Mouse (Mus musculus): ENCODE data around the gene Capzb. TPM values are rescaled to one million over a fixed set of nuclear protein-coding genes. Genes with fewer than 3 reads are reported as not detected.
A peak's percentile ranks its signal among the peaks of the same experiment; 100 is the strongest.

The Capzb gene
- polyA plus RNA-seq, 1 experiment from 2014 or later: 425 TPM

GRCm38 (mm10) chr4:139166244-139166643 lies 26.5 kb upstream of the Capzb start:
- Histone ChIP-seq H3K27me3 (replicated peaks) (no peaks in the 10 kb centered on the region), H3K27ac (no peak overlapping the region), H3K36me3 (no peaks in the 10 kb centered on the region), H3K4me1 (replicated peaks) (0 out of 2 replicates have a peak, but pooled peaks cover 6% of the 10 kb centered on the region), H3K4me2 (replicated peaks) (no peak overlapping the region), H3K9ac (no peak overlapping the region), H3K4me3 (replicated peaks) (no peak overlapping the region), H3K9me3 (no peaks in the 10 kb centered on the region)
- ATAC-seq: no peak
- 79% methylated on average over 8 of the region's 8 CpGs for WGBS

- WGBS: 61% methylated on average over 8 of the region's 8 CpGs
- Histone ChIP-seq H3K27ac (no peak overlapping the region), H3K27me3 (replicated peaks) (no peaks in the 10 kb centered on the region), H3K36me3 (no peaks in the 10 kb centered on the region), H3K4me3 (replicated peaks) (no peak overlapping the region), H3K4me2 (replicated peaks) (no peak overlapping the region), H3K9ac (no peak overlapping the region), H3K9me3 (no peaks in the 10 kb centered on the region), H3K4me1 (replicated peaks) (0 out of 2 replicates have a peak, but pooled peaks cover 6% of the 10 kb centered on the region)
- no peak for ATAC-seq
Observed at GRCm38 (mm10) chr4:139167107-139167506, 25.6 kb upstream of the Capzb start.

- no peak overlapping the region for H3K4me2 ChIP-seq (replicated peaks)
- 0 out of 2 replicates have a peak, but pooled peaks have one; percentile 36 for ATAC-seq
- no peaks in the 10 kb centered on the region for H3K27me3 ChIP-seq (replicated peaks)
- H3K36me3 ChIP-seq: no peaks in the 10 kb centered on the region
- H3K27ac ChIP-seq: no peak overlapping the region
- H3K4me3 ChIP-seq (replicated peaks): no peak overlapping the region
- H3K9ac ChIP-seq: no peak overlapping the region
- H3K9me3 ChIP-seq: no peaks in the 10 kb centered on the region
- H3K4me1 ChIP-seq (replicated peaks): 0 out of 2 replicates have a peak, but pooled peaks cover 6% of the 10 kb centered on the region
- 73% methylated on average over 15 of the region's 15 CpGs for WGBS
Observed at GRCm38 (mm10) chr4:139168985-139169747, 23.5 kb upstream of the Capzb start.

GRCm38 (mm10) chr4:139169748-139170279 lies 22.9 kb upstream of the Capzb start:
- 85% methylated on average over 12 of the region's 12 CpGs for WGBS
- ATAC-seq: no peak
- Histone ChIP-seq H3K4me3 (replicated peaks) (no peak overlapping the region), H3K9me3 (no peaks in the 10 kb centered on the region), H3K4me1 (replicated peaks) (0 out of 2 replicates have a peak, but pooled peaks cover 9% of the 10 kb centered on the region), H3K27me3 (replicated peaks) (no peaks in the 10 kb centered on the region), H3K36me3 (no peaks in the 10 kb centered on the region), H3K4me2 (replicated peaks) (no peak overlapping the region), H3K9ac (no peak overlapping the region), H3K27ac (no peak overlapping the region)

DNA sequence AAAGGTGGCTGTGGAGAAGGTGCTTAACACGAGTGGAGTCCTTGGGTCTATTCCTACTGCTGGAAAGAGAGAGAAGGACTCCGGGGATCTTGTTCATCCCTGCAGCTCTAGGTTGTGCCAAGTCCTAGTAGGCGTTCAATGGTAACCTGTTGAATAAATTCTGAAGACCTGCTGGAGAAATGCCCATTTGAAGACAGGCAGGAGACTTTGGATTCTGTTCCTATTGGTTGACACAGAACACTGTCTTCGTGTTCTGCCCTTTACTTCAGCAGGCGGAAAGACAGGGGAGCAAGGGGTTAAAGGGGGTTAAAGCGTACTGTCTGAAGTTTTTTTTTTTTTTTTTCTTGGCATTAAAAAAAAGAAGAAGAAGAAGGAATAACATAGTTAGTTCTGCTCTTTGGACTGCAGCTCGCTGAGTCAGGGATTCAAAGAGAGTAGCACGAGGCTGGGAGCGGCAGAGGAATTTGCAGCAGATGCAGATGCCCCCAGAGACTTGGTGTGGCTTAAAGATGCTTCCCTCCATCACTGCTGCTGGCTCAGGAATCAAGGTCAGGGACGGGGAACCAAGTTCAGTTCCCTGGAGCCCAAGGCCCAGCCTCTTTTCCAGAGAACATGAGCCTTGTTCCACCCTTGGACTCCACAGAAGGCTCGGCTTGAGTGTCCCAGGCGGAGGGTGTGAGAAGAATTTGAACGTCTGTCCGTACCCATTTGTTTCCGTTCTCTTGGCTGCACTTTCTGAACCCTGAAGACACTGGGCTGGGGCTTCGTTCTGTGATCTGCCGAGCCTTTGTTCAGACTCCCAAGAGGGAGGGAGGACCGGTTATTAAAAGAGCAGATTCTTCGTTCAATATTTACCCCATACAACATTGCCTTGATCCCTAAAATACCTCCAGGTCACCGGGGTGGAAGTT lies 17.4 kb upstream of the Capzb start:
- Histone ChIP-seq H3K27ac (peak overlapping the region; percentile 62; the same call in 1 of the 2 replicates), H3K36me3 (no peaks in the 10 kb centered on the region), H3K27me3 (replicated peaks) (no peaks in the 10 kb centered on the region), H3K9me3 (no peaks in the 10 kb centered on the region), H3K9ac (no peak overlapping the region), H3K4me1 (replicated peaks) (peaks cover 33% of the 10 kb centered on the region), H3K4me2 (replicated peaks) (no peak overlapping the region; the same call in 1 of the 2 replicates), H3K4me3 (replicated peaks) (no peak overlapping the region)
- no peak for ATAC-seq
- WGBS: 40% methylated on average over 20 of the region's 20 CpGs

- H3K27me3 ChIP-seq (replicated peaks): no peaks in the 10 kb centered on the region
- no peak; the same call in 1 of the 2 replicates for ATAC-seq
- H3K4me1 ChIP-seq (replicated peaks): peaks cover 34% of the 10 kb centered on the region
- no peak overlapping the region for H3K4me2 ChIP-seq (replicated peaks)
- H3K36me3 ChIP-seq: no peaks in the 10 kb centered on the region
- 39% methylated on average over 6 of the region's 6 CpGs for WGBS
- H3K9me3 ChIP-seq: no peaks in the 10 kb centered on the region
- H3K9ac ChIP-seq: no peak overlapping the region
- H3K4me3 ChIP-seq (replicated peaks): no peak overlapping the region
- peak overlapping the region; percentile 62; the same call in 1 of the 2 replicates for H3K27ac ChIP-seq
Observed at GRCm38 (mm10) chr4:139176023-139176422, 16.7 kb upstream of the Capzb start.

- no peak overlapping the region for H3K4me3 ChIP-seq (replicated peaks)
- H3K27ac ChIP-seq: no peak overlapping the region
- no peak overlapping the region for H3K9ac ChIP-seq
- no peak for ATAC-seq
- H3K27me3 ChIP-seq (replicated peaks): no peaks in the 10 kb centered on the region
- H3K9me3 ChIP-seq: no peaks in the 10 kb centered on the region
- no peak overlapping the region for H3K4me2 ChIP-seq (replicated peaks)
- no peaks in the 10 kb centered on the region for H3K36me3 ChIP-seq
- H3K4me1 ChIP-seq (replicated peaks): peaks cover 42% of the 10 kb centered on the region
- 93% methylated on average over 3 of the region's 3 CpGs for WGBS
Observed at GRCm38 (mm10) chr4:139177921-139178320, 14.8 kb upstream of the Capzb start.

DNA sequence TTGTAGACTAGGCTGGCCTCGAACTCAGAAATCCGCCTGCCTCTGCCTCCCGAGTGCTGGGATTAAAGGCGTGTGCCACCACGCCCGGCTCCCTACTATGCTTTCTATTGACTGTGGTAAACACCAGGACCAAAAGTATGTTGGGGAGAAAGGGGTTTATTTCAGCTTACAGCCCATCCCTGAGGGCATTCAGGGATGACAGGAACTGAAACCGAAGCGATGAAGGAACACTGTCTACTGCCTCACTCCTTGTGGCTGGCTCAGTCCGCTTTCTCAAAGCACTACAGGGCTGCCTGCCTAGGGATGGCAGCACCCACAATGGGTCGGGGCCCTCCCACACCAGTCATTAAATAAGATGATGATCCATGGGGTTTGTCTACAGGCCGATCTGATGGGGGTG lies 14.3 kb upstream of the Capzb start:
- no peak for ATAC-seq
- Histone ChIP-seq H3K4me2 (replicated peaks) (no peak overlapping the region), H3K4me1 (replicated peaks) (peaks cover 42% of the 10 kb centered on the region), H3K36me3 (no peaks in the 10 kb centered on the region), H3K27ac (no peak overlapping the region), H3K9ac (no peak overlapping the region), H3K9me3 (no peaks in the 10 kb centered on the region), H3K27me3 (replicated peaks) (no peaks in the 10 kb centered on the region), H3K4me3 (replicated peaks) (no peak overlapping the region)
- 93% methylated on average over 11 of the region's 11 CpGs for WGBS

DNA sequence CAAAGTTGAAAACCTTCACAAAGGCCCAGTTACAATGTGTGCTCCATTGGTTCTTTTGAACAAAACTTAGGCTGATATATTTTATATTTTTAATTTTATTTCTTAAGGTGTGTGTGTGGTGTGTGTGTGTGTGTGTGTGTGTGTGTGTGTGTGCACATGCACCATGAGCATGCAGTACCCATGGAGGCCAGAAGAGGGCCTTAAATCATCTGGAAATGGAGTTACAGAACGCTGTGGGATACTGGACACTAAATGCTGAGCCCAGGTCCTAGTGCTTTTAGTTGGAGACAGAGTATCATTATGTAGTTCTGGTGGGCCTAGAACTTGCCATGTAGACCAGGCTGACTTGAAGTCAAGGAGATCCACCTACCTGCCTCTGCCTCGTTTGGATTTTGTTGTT lies 13.5 kb upstream of the Capzb start:
- Histone ChIP-seq H3K4me3 (replicated peaks) (no peak overlapping the region), H3K27me3 (replicated peaks) (no peaks in the 10 kb centered on the region), H3K4me1 (replicated peaks) (peaks cover 42% of the 10 kb centered on the region), H3K9me3 (no peaks in the 10 kb centered on the region), H3K4me2 (replicated peaks) (no peak overlapping the region), H3K36me3 (no peaks in the 10 kb centered on the region), H3K9ac (no peak overlapping the region), H3K27ac (peak overlapping the region; percentile 81)
- 80% methylated on average over 2 of the region's 2 CpGs for WGBS
- no peak for ATAC-seq

- 40% methylated on average over 17 of the region's 17 CpGs for WGBS
- Histone ChIP-seq H3K9me3 (no peaks in the 10 kb centered on the region), H3K36me3 (no peaks in the 10 kb centered on the region), H3K4me1 (replicated peaks) (peaks cover 37% of the 10 kb centered on the region), H3K27me3 (replicated peaks) (no peaks in the 10 kb centered on the region), H3K27ac (peak overlapping the region; percentile 81), H3K4me3 (replicated peaks) (no peak overlapping the region), H3K9ac (no peak overlapping the region), H3K4me2 (replicated peaks) (0 out of 2 replicates have a peak overlapping the region, but pooled peaks have one; percentile 20)
- ATAC-seq: peak; percentile 94
Observed at GRCm38 (mm10) chr4:139179731-139180625, 12.7 kb upstream of the Capzb start.

- no peak overlapping the region for H3K4me2 ChIP-seq (replicated peaks)
- no peak overlapping the region for H3K27ac ChIP-seq
- H3K9ac ChIP-seq: no peak overlapping the region
- peaks cover 25% of the 10 kb centered on the region for H3K4me1 ChIP-seq (replicated peaks)
- H3K36me3 ChIP-seq: no peaks in the 10 kb centered on the region
- H3K27me3 ChIP-seq (replicated peaks): no peaks in the 10 kb centered on the region
- no peak for ATAC-seq
- H3K9me3 ChIP-seq: no peaks in the 10 kb centered on the region
- H3K4me3 ChIP-seq (replicated peaks): no peak overlapping the region
Observed at GRCm38 (mm10) chr4:139182511-139182910, 10.2 kb upstream of the Capzb start.
